Mouse (Mus musculus): Measurements from ENCODE around the gene Fcnb.

Fcnb gene

GRCm38 (mm10) chr2:28084768-28085167 is at the start of gene Fcnb:
Gene Fcnb (minus strand): TSS chr2:28084885.
- DNase-seq (ENCODE audit: low spot score in 2 of 2) = no peak

GRCm38 (mm10) chr2:28133833-28134232 is 49.1 kb upstream of the Fcnb start:
- no peak for DNase-seq (ENCODE audit: low spot score in 2 of 2)

- DNase-seq (ENCODE audit: low spot score in 2 of 2) = no peak
Observed at GRCm38 (mm10) chr2:28132117-28132516, 47.4 kb upstream of the Fcnb start.

GRCm38 (mm10) chr2:28126763-28127438 is 42.2 kb upstream of the Fcnb start:
- no peak for DNase-seq (ENCODE audit: low spot score in 2 of 2)

GRCm38 (mm10) chr2:28123910-28124309 is 39.2 kb upstream of the Fcnb start:
- no peak for DNase-seq (ENCODE audit: low spot score in 2 of 2)

GRCm38 (mm10) chr2:28121309-28121708 is 36.6 kb upstream of the Fcnb start:
- DNase-seq (ENCODE audit: low spot score in 2 of 2) = no peak

- DNase-seq (ENCODE audit: low spot score in 2 of 2) = no peak
Observed at GRCm38 (mm10) chr2:28120342-28120741, 35.7 kb upstream of the Fcnb start.

GRCm38 (mm10) chr2:28118518-28119116 is 33.9 kb upstream of the Fcnb start:
- no peak for DNase-seq (ENCODE audit: low spot score in 2 of 2)

GRCm38 (mm10) chr2:28117490-28118308 is 33.0 kb upstream of the Fcnb start:
- DNase-seq (ENCODE audit: low spot score in 2 of 2) = no peak

GRCm38 (mm10) chr2:28108763-28109162 is 24.1 kb upstream of the Fcnb start:
- no peak for DNase-seq (ENCODE audit: low spot score in 2 of 2)

- no peak for DNase-seq (ENCODE audit: low spot score in 2 of 2)
Observed at GRCm38 (mm10) chr2:28106002-28106401, 21.3 kb upstream of the Fcnb start.

- no peak for DNase-seq (ENCODE audit: low spot score in 2 of 2)
Observed at GRCm38 (mm10) chr2:28103653-28104052, 19.0 kb upstream of the Fcnb start.

GRCm38 (mm10) chr2:28101892-28102291 is 17.2 kb upstream of the Fcnb start:
- DNase-seq (ENCODE audit: low spot score in 2 of 2) = no peak

- no peak for DNase-seq (ENCODE audit: low spot score in 2 of 2)
Observed at GRCm38 (mm10) chr2:28100796-28101483, 16.3 kb upstream of the Fcnb start.

GRCm38 (mm10) chr2:28098547-28099505 is 14.1 kb upstream of the Fcnb start:
- DNase-seq (ENCODE audit: low spot score in 2 of 2) = no peak

GRCm38 (mm10) chr2:28096751-28097309 is 12.1 kb upstream of the Fcnb start:
- DNase-seq (ENCODE audit: low spot score in 2 of 2) = no peak

- no peak for DNase-seq (ENCODE audit: low spot score in 2 of 2)
Observed at GRCm38 (mm10) chr2:28092099-28092498, 7.4 kb upstream of the Fcnb start.

- DNase-seq (ENCODE audit: low spot score in 2 of 2) = no peak
Observed at GRCm38 (mm10) chr2:28091042-28091441, 6.4 kb upstream of the Fcnb start.

- no peak for DNase-seq (ENCODE audit: low spot score in 2 of 2)
Observed at GRCm38 (mm10) chr2:28090299-28091008, 5.8 kb upstream of the Fcnb start.

- DNase-seq (ENCODE audit: low spot score in 2 of 2) = no peak
Observed at GRCm38 (mm10) chr2:28089095-28089494, 4.4 kb upstream of the Fcnb start.

Measured in urinary bladder, postnatal 4 days (tissue).